Mouse (Mus musculus) kidney, postnatal 14 days (tissue): ENCODE measurements around the gene Ap3b1.

ENCODE experiments used
- DNase-seq: peaks from one replicate; pipeline ENCODE4 v3.0.0; 2022; ENCODE audit warnings: mixed read lengths

Ap3b1 gene

GRCm38 (mm10) chr13:94454131-94454530 lies 95.4 kb downstream of the Ap3b1 start:
- no peak for DNase-seq

- DNase-seq = peak; percentile 23
Observed at GRCm38 (mm10) chr13:94459143-94459542, 100.4 kb downstream of the Ap3b1 start.

GRCm38 (mm10) chr13:94464221-94464620 lies 105.5 kb downstream of the Ap3b1 start:
- no peak for DNase-seq

GRCm38 (mm10) chr13:94468551-94468950 lies 109.8 kb downstream of the Ap3b1 start:
- DNase-seq = no peak

GRCm38 (mm10) chr13:94471009-94471672 lies 112.4 kb downstream of the Ap3b1 start:
- DNase-seq = no peak

- DNase-seq = no peak
Observed at GRCm38 (mm10) chr13:94476208-94476607, 117.4 kb downstream of the Ap3b1 start.

GRCm38 (mm10) chr13:94480256-94480655 lies 121.5 kb downstream of the Ap3b1 start:
- DNase-seq = no peak

GRCm38 (mm10) chr13:94490684-94491083 lies 131.9 kb downstream of the Ap3b1 start:
- no peak for DNase-seq

- no peak for DNase-seq
Observed at GRCm38 (mm10) chr13:94491159-94491558, 132.4 kb downstream of the Ap3b1 start.

- DNase-seq = no peak
Observed at GRCm38 (mm10) chr13:94497521-94497920, 138.8 kb downstream of the Ap3b1 start.

- DNase-seq = no peak
Observed at GRCm38 (mm10) chr13:94506411-94506810, 147.7 kb downstream of the Ap3b1 start.

- no peak for DNase-seq
Observed at GRCm38 (mm10) chr13:94508344-94508743, 149.6 kb downstream of the Ap3b1 start.

- DNase-seq = no peak
Observed at GRCm38 (mm10) chr13:94513157-94513767, 154.5 kb downstream of the Ap3b1 start.

- DNase-seq = no peak
Observed at GRCm38 (mm10) chr13:94513898-94514297, 155.1 kb downstream of the Ap3b1 start.

- no peak for DNase-seq
Observed at GRCm38 (mm10) chr13:94514992-94515391, 156.2 kb downstream of the Ap3b1 start.

GRCm38 (mm10) chr13:94516532-94516931 lies 157.8 kb downstream of the Ap3b1 start:
- DNase-seq = no peak

GRCm38 (mm10) chr13:94518176-94518575 lies 159.4 kb downstream of the Ap3b1 start:
- DNase-seq = no peak

GRCm38 (mm10) chr13:94519276-94519675 lies 160.5 kb downstream of the Ap3b1 start:
- DNase-seq = no peak

GRCm38 (mm10) chr13:94523213-94523612 lies 164.5 kb downstream of the Ap3b1 start:
- DNase-seq = no peak

GRCm38 (mm10) chr13:94524669-94525238 lies 166.0 kb downstream of the Ap3b1 start:
- no peak for DNase-seq

GRCm38 (mm10) chr13:94529138-94529537 lies 170.4 kb downstream of the Ap3b1 start:
- DNase-seq = no peak

GRCm38 (mm10) chr13:94533516-94533915 lies 174.8 kb downstream of the Ap3b1 start:
- no peak for DNase-seq

- no peak for DNase-seq
Observed at GRCm38 (mm10) chr13:94537336-94537735, 178.6 kb downstream of the Ap3b1 start.
